Mouse (Mus musculus): ENCODE measurements around the gene Gm10310.
"Not testable (repeated sequence)": the region's sequence is repeated elsewhere in the genome, so short reads cannot be mapped to it uniquely, and the experiment has no call there.

DNA sequence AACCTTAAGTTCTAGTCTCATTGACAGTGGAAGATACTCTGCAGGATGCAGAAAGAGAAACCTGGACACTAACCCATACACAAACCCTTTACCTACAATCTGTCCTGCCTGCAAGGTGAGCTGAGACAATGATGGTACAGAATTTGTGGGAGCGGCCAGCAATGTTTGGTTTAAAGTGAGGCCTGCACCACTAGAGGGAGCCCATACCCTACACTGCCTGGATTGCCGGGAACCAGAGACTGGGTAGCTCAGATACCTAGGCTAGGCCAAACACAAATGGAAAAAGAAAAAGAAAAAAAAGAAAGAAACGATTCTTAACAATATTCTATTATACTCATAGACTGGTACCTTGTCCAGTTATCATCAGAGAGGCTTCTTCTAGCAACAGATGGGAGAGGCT is 11.9 kb downstream of the Gm10310 start:
- not testable (repeated sequence) for TF ChIP-seq USF1 (IDR thresholded peaks at IDR 0.05; ENCODE audit: low read depth, low read length); TCF12 (IDR thresholded peaks at IDR 0.05; ENCODE audit: low read depth, low read length); JUND (IDR thresholded peaks at IDR 0.05; ENCODE audit: low read depth, low read length); CTCF (IDR thresholded peaks at IDR 0.05 in 2 of 3, conservative IDR thresholded peaks at IDR 0.05 in 1 of 3; ENCODE audit: control insufficient read depth in 1 of 3, insufficient read depth in 1 of 3, low read depth in 2 of 3, low read length in 3 of 3, poor library complexity in 1 of 3, severe bottlenecking in 1 of 3); ZC3H11A (IDR thresholded peaks at IDR 0.05; ENCODE audit: low read depth, low read length); MEF2A (IDR thresholded peaks at IDR 0.05; ENCODE audit: extremely low read depth, insufficient replicate concordance, low read depth, low read length, poor library complexity, severe bottlenecking); ETS1 (IDR thresholded peaks at IDR 0.05; ENCODE audit: low read depth, low read length); POLR2AphosphoS5 (IDR thresholded peaks at IDR 0.05; ENCODE audit: borderline replicate concordance, low read depth, low read length); TAL1 (IDR thresholded peaks at IDR 0.05; ENCODE audit: low read length); EP300 (IDR thresholded peaks at IDR 0.05; ENCODE audit: low read depth in 1 of 2, low read length in 2 of 2); POLR2A (IDR thresholded peaks at IDR 0.05; ENCODE audit: control insufficient read depth in 1 of 2, insufficient read depth in 1 of 2, low read depth in 1 of 2, low read length in 2 of 2, poor library complexity in 1 of 2); MAX (IDR thresholded peaks at IDR 0.05; ENCODE audit: low read length); NELFE (IDR thresholded peaks at IDR 0.05; ENCODE audit: low read depth, low read length); GATA1 (IDR thresholded peaks at IDR 0.05; ENCODE audit: low read depth, low read length)

All from MEL (cell line).